Mouse (Mus musculus): ENCODE data around the gene Nxph4. TPM values are rescaled to one million over a fixed set of nuclear protein-coding genes. Genes with fewer than 3 reads are reported as not detected.

Nxph4 gene
- 0.22 and 0.43 TPM in 2 replicates for polyA plus RNA-seq (2012; rRNA removed)

DNA sequence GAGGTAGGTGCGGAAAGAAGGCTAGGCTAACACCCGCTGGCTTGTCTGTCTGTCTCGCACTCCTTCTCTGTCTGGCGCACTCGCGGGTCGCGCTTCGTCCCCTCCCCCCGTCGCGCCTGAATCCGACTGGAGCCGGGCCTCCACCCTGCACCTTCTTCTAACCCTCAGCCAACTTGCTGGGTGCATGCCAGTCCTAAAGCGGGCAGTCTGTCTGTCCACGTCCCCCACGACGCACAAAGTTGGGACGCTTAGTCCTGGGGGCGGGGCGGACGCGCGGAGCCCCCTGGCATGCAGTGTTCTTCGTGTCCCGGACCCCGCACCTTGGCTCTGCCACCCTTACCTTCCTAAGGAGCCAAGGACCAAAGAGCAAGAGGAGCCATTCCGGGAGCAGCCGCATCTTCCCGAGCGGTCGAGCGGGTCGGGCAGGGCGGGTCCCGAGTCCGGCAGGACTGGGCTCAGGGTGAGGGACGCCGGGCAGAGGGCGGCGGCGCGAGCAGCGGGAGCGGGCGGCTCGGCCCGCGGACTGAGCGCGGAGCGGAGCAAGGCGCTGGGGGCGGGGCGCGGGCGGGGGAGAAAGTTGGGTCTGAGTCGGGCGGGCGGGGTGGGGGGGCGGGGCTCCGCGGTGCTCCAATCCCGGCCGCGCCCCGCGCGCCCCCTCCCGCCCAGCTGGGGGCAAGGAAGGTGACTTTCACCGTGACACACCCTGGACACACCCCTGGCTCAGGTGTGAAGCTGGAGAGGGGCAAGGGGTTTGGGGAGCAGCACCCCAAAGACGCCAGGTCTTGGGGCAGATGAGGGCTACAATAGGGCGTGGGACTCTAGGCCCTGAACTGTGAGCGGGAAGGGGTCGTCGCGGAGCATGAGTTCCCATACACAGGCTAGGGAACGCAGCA, at the start of gene Nxph4:
Gene Nxph4, minus strand, starts transcription at position 524 of the 893 bp plus-strand sequence.

DNA sequence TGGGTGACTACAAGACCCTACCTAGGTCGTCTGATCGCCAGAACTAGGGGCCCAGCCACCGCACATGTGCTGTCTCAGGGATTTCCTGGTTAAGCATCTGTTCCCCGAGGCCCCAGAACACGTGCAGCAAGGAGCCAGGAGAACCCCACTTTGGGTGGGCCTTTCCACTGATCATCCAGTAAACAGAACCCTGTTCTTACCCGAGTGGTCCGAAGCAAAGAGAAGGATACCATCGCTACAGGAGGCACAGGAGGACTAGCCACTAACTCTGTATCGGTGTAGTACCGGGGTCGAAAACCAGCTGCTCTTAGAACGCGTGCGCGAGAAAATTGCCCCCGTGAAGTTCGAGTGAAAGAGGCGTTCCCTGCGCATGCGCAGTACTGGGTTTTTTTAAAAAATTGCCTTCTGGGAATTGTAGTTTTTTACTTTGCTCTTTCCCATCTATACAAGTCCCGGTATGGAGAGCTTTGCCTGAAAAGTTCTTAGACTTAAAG, 12.2 kb downstream of the Nxph4 start, which contains the start of gene Shmt2:
Gene Shmt2, minus strand, starts transcription at position 357 of the 494 bp plus-strand sequence.

DNA sequence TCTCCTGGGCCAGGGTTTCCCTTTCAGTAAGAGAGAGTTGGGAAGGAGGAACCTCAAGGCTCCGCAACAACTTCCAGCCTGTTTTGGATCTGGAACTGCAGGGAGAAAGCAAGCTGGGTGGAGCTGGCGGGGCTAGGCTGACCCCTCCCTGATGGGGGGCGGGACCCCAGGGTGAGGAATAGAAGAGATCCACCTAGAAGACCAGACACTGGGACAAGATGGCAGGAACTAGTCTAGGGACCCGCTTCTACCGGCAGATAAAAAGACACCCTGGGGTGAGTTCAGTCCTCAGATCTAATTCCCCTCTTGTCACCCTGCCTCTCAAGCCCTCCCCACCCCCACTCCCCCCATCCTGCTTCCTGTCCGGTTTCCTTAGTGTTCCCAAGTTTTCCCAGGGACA, 19.6 kb downstream of the Nxph4 start, which contains the start of gene Ndufa4l2:
Gene Ndufa4l2, plus strand, starts transcription at position 204 of the 400 bp plus-strand sequence.

DNA sequence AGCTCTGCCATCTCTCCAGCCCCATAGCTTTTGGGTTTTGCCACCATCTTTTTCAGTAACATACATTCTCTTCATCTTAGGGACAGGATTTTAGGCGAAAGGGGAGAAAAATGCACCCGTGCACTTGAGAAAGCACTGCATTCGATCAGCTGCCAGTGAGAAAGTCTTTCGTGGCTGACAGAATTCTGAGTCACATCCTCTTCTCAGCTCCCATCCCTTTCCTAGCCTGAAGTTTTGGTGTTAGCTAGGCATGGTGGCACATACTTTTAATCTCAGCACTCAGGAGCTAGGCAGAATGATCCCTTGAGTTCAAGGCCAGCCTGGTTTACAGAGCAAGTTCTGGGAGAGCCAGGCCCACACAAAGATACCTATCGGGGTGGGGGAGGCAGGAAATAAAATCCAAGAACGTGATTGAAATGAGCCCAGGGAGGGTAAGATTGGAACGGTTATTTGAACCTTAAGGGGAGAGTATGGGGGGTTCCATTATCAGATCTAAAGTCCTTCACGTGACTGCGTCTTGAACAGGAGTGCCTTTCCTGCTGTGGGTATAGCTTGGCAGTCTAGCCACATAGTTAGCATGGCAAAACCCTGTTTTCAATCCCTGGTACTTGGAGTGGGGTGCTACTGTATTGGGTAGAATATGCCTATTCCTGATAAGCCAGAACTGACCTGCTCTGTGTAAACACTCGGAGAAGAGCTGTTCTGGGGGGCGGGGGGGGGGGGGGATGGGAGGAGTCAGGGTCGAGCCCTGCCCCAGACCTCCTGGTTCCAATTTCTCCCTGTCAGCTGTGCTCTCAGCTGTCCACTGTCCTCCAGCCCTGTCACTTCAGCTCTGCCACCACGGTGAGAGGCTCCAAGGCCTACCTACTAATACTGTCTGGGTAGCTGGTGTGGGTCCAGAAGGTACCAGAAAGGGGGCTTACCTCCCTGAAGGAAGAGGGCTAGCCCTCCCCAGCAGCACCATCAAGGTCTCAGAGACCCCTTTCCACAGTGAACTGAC, 33.2 kb downstream of the Nxph4 start, which contains the start of gene Stac3:
Gene Stac3, plus strand, starts transcription at position 793 of the 1,000 bp plus-strand sequence.

Other genes starting within 250 kb of the Nxph4 start
- gene Mbd6, start 245.5 kb downstream of the Nxph4 start, polyA plus RNA-seq (2012; rRNA removed), result 35.2 and 37.4 TPM in 2 replicates
- gene Mars, start 222.8 kb downstream of the Nxph4 start, polyA plus RNA-seq (2012; rRNA removed), result 31.8 and 34.2 TPM in 2 replicates
- gene Arhgap9, start 212.6 kb downstream of the Nxph4 start, polyA plus RNA-seq (2012; rRNA removed), result 1.1 and 2.8 TPM in 2 replicates
- 5.7 and 9.6 TPM in 2 replicates for gene Gli1, start 192.6 kb downstream of the Nxph4 start, polyA plus RNA-seq (2012; rRNA removed)
- not detected in 2 replicates for gene Inhbe, start 180.1 kb downstream of the Nxph4 start, polyA plus RNA-seq (2012; rRNA removed)
- gene Inhbc, start 164.1 kb downstream of the Nxph4 start, polyA plus RNA-seq (2012; rRNA removed), result 0.09 and 0.10 TPM in 2 replicates
- 64.7 and 74.9 TPM in 2 replicates for gene R3hdm2, start 154.2 kb downstream of the Nxph4 start, polyA plus RNA-seq (2012; rRNA removed)
- gene Stac3, start 32.9 kb downstream of the Nxph4 start, polyA plus RNA-seq (2012; rRNA removed), result 2.1 and 3.9 TPM in 2 replicates
- 28.4 and 32.1 TPM in 2 replicates for gene Ndufa4l2, start 19.6 kb downstream of the Nxph4 start, polyA plus RNA-seq (2012; rRNA removed)
- gene Shmt2, start 12.1 kb downstream of the Nxph4 start, polyA plus RNA-seq (2012; rRNA removed), result 34.0 and 35.9 TPM in 2 replicates
- 65.5 and 79.6 TPM in 2 replicates for gene Lrp1, start 86.6 kb upstream of the Nxph4 start, polyA plus RNA-seq (2012; rRNA removed)
- 27.3 and 36.1 TPM in 2 replicates for gene Stat6, start 108.4 kb upstream of the Nxph4 start, polyA plus RNA-seq (2012; rRNA removed)
- 1.5 and 1.7 TPM in 2 replicates for gene Nemp1, start 132.3 kb upstream of the Nxph4 start, polyA plus RNA-seq (2012; rRNA removed)
- gene Nab2, start 134.0 kb upstream of the Nxph4 start, polyA plus RNA-seq (2012; rRNA removed), result 14.6 and 15.5 TPM in 2 replicates
- 15.6 and 18.5 TPM in 2 replicates for gene Myo1a, start 170.6 kb upstream of the Nxph4 start, polyA plus RNA-seq (2012; rRNA removed)
- not detected in 2 replicates for gene Tac2, start 189.9 kb upstream of the Nxph4 start, polyA plus RNA-seq (2012; rRNA removed)
- gene Zbtb39, start 205.0 kb upstream of the Nxph4 start, polyA plus RNA-seq (2012; rRNA removed), result 1.7 and 2.2 TPM in 2 replicates
- gene Gpr182, start 217.2 kb upstream of the Nxph4 start, polyA plus RNA-seq (2012; rRNA removed), result 1.2 and 1.4 TPM in 2 replicates
- 0.01 and 0.10 TPM in 2 replicates for gene Rdh1, start 225.2 kb upstream of the Nxph4 start, polyA plus RNA-seq (2012; rRNA removed)
- 0.15 and 0.23 TPM in 2 replicates for gene Rdh16f1, start 225.2 kb upstream of the Nxph4 start, polyA plus RNA-seq (2012; rRNA removed)
- gene Rdh9, start 241.8 kb upstream of the Nxph4 start, polyA plus RNA-seq (2012; rRNA removed), result not detected in 2 replicates